Mouse (Mus musculus): Measurements from ENCODE around the gene Lrmp. TPM values are rescaled to one million over a fixed set of nuclear protein-coding genes. Genes with fewer than 3 reads are reported as not detected.
A peak's percentile ranks its signal among the peaks of the same experiment; 100 is the strongest.

Gene Lrmp
- polyA plus RNA-seq, 1 experiment, result 261 TPM

- no peak for TF ChIP-seq POLR2A (IDR thresholded peaks at IDR 0.05; ENCODE audit: control insufficient read depth, extremely low read depth, insufficient read depth, low read length, poor library complexity)
- no peak for TF ChIP-seq CTCF (IDR thresholded peaks at IDR 0.05; ENCODE audit: borderline replicate concordance, control insufficient read depth, extremely low read depth, insufficient read depth, low read length, poor library complexity)
- Histone ChIP-seq H3K27me3 (ENCODE audit: control insufficient read depth, insufficient read depth, low read length) (no peaks in the 10 kb centered on the region), H3K4me1 (replicated peaks; ENCODE audit: control insufficient read depth, insufficient read depth, low read length) (peaks cover 13% of the 10 kb centered on the region), H3K27ac (ENCODE audit: control insufficient read depth, insufficient read depth, low read length) (no peak overlapping the region), H3K36me3 (ENCODE audit: control insufficient read depth, insufficient read depth, low read length) (no peaks in the 10 kb centered on the region), H3K4me3 (ENCODE audit: control insufficient read depth, insufficient read depth, low read length) (no peak overlapping the region)
- DNase-seq, result no peak
- WGBS, result 95% methylated on average over 6 of the region's 6 CpGs
These were observed 2.6 kb upstream of the Lrmp start for GRCm38 (mm10) chr6:145112865-145113264.

DNA sequence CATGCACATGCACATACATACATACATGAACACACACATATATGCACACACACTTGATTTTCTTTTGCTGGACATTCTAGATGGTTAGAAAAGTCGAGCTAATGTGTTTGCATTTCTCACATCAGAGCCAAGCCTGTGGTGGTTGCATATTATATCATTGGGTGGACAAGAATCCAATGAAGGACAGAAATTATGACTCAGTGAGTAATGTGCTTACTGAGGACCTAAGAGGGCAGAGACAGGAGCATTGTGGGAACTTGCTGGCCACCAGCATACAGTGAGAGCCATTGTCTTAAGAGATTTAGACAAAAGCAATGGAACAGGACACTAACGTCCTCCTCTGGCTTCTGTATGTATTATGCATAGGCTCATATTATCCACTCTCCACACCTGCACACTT lies 892 bp upstream of the Lrmp start:
- H3K4me3 ChIP-seq (ENCODE audit: control insufficient read depth, insufficient read depth, low read length), result no peak overlapping the region
- 94% methylated on average over 2 of the region's 2 CpGs for WGBS
- H3K27ac ChIP-seq (ENCODE audit: control insufficient read depth, insufficient read depth, low read length), result no peak overlapping the region
- H3K4me1 ChIP-seq (replicated peaks; ENCODE audit: control insufficient read depth, insufficient read depth, low read length), result peaks cover 13% of the 10 kb centered on the region
- no peaks in the 10 kb centered on the region for H3K27me3 ChIP-seq (ENCODE audit: control insufficient read depth, insufficient read depth, low read length)
- H3K36me3 ChIP-seq (ENCODE audit: control insufficient read depth, insufficient read depth, low read length), result no peaks in the 10 kb centered on the region
- no peak for TF ChIP-seq CTCF (IDR thresholded peaks at IDR 0.05; ENCODE audit: borderline replicate concordance, control insufficient read depth, extremely low read depth, insufficient read depth, low read length, poor library complexity)
- no peak for TF ChIP-seq POLR2A (IDR thresholded peaks at IDR 0.05; ENCODE audit: control insufficient read depth, extremely low read depth, insufficient read depth, low read length, poor library complexity)
- no peak for DNase-seq

GRCm38 (mm10) chr6:145116098-145116672 lies 732 bp downstream of the Lrmp start:
- peak overlapping the region; percentile 26 for H3K4me3 ChIP-seq (ENCODE audit: control insufficient read depth, insufficient read depth, low read length)
- TF ChIP-seq POLR2A (IDR thresholded peaks at IDR 0.05; ENCODE audit: control insufficient read depth, extremely low read depth, insufficient read depth, low read length, poor library complexity), result no peak
- no peak for TF ChIP-seq CTCF (IDR thresholded peaks at IDR 0.05; ENCODE audit: borderline replicate concordance, control insufficient read depth, extremely low read depth, insufficient read depth, low read length, poor library complexity)
- WGBS, result 64% methylated on average over 4 of the region's 4 CpGs
- no peaks in the 10 kb centered on the region for H3K27me3 ChIP-seq (ENCODE audit: control insufficient read depth, insufficient read depth, low read length)
- peaks cover 23% of the 10 kb centered on the region for H3K4me1 ChIP-seq (replicated peaks; ENCODE audit: control insufficient read depth, insufficient read depth, low read length)
- peak overlapping the region; percentile 90 for H3K27ac ChIP-seq (ENCODE audit: control insufficient read depth, insufficient read depth, low read length)
- no peaks in the 10 kb centered on the region for H3K36me3 ChIP-seq (ENCODE audit: control insufficient read depth, insufficient read depth, low read length)
- peak; percentile 57 for DNase-seq

- DNase-seq, result no peak
- Histone ChIP-seq H3K36me3 (ENCODE audit: control insufficient read depth, insufficient read depth, low read length) (no peaks in the 10 kb centered on the region), H3K4me1 (replicated peaks; ENCODE audit: control insufficient read depth, insufficient read depth, low read length) (peaks cover 26% of the 10 kb centered on the region), H3K27ac (ENCODE audit: control insufficient read depth, insufficient read depth, low read length) (peak overlapping the region; percentile 97; the same call in 1 of the 2 replicates), H3K4me3 (ENCODE audit: control insufficient read depth, insufficient read depth, low read length) (no peak overlapping the region), H3K27me3 (ENCODE audit: control insufficient read depth, insufficient read depth, low read length) (no peaks in the 10 kb centered on the region)
- TF ChIP-seq POLR2A (IDR thresholded peaks at IDR 0.05; ENCODE audit: control insufficient read depth, extremely low read depth, insufficient read depth, low read length, poor library complexity) (no peak), CTCF (IDR thresholded peaks at IDR 0.05; ENCODE audit: borderline replicate concordance, control insufficient read depth, extremely low read depth, insufficient read depth, low read length, poor library complexity) (no peak)
- WGBS, result 87% methylated on average over 2 of the region's 2 CpGs
These were observed 4.6 kb downstream of the Lrmp start for GRCm38 (mm10) chr6:145120086-145120485.

DNA sequence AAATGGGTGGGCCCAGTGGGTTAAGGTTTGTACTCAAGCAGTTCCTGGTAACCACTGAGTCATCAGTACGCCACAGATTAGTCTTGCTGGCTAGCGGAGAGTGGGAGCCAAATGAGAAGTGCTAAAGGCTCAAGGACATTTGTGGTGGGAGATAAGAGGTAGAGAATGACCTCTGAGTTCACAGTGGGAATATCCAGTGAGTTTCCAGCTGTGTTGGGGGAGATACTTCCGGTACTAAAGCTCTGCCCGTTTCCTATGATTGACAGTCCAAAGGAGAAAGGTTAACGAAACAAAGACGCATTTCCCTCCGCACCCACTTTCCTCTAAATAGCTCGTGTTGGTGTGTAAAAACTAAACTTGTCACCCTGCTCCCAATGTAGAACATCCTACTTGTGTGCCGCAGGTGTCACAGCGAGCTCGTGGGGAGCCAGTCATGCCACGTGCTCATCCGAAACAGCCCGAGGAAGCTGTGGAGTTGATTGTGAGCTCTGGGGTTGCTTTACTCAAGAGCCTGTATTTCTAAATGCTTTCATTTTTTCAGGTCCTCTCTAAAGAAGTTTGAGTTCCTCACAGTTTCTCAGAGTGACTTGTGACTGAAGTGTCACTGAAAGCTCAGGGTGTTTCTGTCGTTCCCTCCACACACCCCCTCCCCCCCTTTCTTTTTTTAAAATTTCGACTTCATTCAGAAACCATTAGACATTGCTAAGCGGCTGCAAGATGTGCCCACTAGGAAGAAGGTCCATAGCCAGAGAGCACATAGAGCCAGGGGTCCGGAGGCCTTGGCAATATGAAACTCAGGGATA lies 5.5 kb downstream of the Lrmp start:
- peak; percentile 75 for DNase-seq
- peak; percentile 50; the same call in 1 of the 2 replicates for TF ChIP-seq POLR2A (IDR thresholded peaks at IDR 0.05; ENCODE audit: control insufficient read depth, extremely low read depth, insufficient read depth, low read length, poor library complexity)
- TF ChIP-seq CTCF (IDR thresholded peaks at IDR 0.05; ENCODE audit: borderline replicate concordance, control insufficient read depth, extremely low read depth, insufficient read depth, low read length, poor library complexity), result no peak
- H3K27me3 ChIP-seq (ENCODE audit: control insufficient read depth, insufficient read depth, low read length), result no peaks in the 10 kb centered on the region
- peak overlapping the region; percentile 97 for H3K27ac ChIP-seq (ENCODE audit: control insufficient read depth, insufficient read depth, low read length)
- peak overlapping the region; percentile 92 for H3K4me3 ChIP-seq (ENCODE audit: control insufficient read depth, insufficient read depth, low read length)
- H3K4me1 ChIP-seq (replicated peaks; ENCODE audit: control insufficient read depth, insufficient read depth, low read length), result peaks cover 28% of the 10 kb centered on the region
- 2% methylated on average over 18 of the region's 18 CpGs for WGBS
- H3K36me3 ChIP-seq (ENCODE audit: control insufficient read depth, insufficient read depth, low read length), result no peaks in the 10 kb centered on the region

GRCm38 (mm10) chr6:145121590-145122420 lies 6.4 kb downstream of the Lrmp start:
- peaks cover 20% of the 10 kb centered on the region for H3K4me1 ChIP-seq (replicated peaks; ENCODE audit: control insufficient read depth, insufficient read depth, low read length)
- TF ChIP-seq CTCF (IDR thresholded peaks at IDR 0.05; ENCODE audit: borderline replicate concordance, control insufficient read depth, extremely low read depth, insufficient read depth, low read length, poor library complexity) (no peak), POLR2A (IDR thresholded peaks at IDR 0.05; ENCODE audit: control insufficient read depth, extremely low read depth, insufficient read depth, low read length, poor library complexity) (peak; percentile 49)
- 4% methylated on average over 21 of the region's 21 CpGs for WGBS
- H3K27ac ChIP-seq (ENCODE audit: control insufficient read depth, insufficient read depth, low read length), result peak overlapping the region; percentile 97
- H3K36me3 ChIP-seq (ENCODE audit: control insufficient read depth, insufficient read depth, low read length), result no peaks in the 10 kb centered on the region
- H3K4me3 ChIP-seq (ENCODE audit: control insufficient read depth, insufficient read depth, low read length), result peak overlapping the region; percentile 92
- peak; percentile 80 for DNase-seq
- H3K27me3 ChIP-seq (ENCODE audit: control insufficient read depth, insufficient read depth, low read length), result no peaks in the 10 kb centered on the region

All from thymus, adult 2 months (tissue).